Mouse (Mus musculus) testis, adult 2 months (tissue): ENCODE results near the gene Cwf19l1.

Source experiments
- CTCF ChIP-seq: fragments of 200-500 bp; IDR thresholded peaks from 2 replicates; pipeline ENCODE4 v1.5.1; 2012; ENCODE audit warnings: low read depth, mild to moderate bottlenecking, inconsistent platforms, low read length, moderate library complexity; ENCODE audit not compliant: control insufficient read depth, insufficient read depth, insufficient replicate concordance
- POLR2A ChIP-seq: fragments of 200-500 bp; IDR thresholded peaks from 2 replicates; pipeline ENCODE4 v1.6.1; 2012; ENCODE audit warnings: low read depth, mild to moderate bottlenecking, inconsistent platforms, low read length, moderate library complexity; ENCODE audit not compliant: control insufficient read depth

DNA sequence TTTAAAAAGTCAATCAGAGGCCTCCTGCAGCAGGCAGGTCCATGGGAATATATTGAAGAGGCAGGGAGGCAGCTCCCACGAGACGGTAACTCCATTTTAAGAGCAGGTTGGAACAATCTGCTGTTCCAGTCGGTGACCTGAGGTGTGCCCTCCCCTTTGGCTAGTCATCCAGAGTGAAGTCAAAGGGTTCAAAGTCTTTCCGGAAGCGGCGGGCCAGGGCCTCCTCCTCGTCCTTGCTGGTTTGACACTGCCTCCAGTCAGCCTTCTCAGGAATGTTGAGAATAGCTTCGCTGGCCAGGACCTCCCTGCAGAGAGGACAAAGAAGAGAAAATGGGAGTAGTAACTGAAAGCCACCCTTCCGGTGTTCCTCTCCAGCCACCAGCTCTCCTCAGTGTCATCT is 25.3 kb downstream of the Cwf19l1 start:
- no peak for TF ChIP-seq CTCF
- no peak for TF ChIP-seq POLR2A
